Mouse (Mus musculus) c-Kit-negative CD71-positive TER-119-positive erythroid progenitor cells, embryonic 14.5 days (primary cell): ENCODE results near the gene Neurl1a.

Experiments
- DNase-seq: peaks from one replicate; pipeline ENCODE4 v3.0.0-alpha.2; 2013; ENCODE audit warnings: low read depth, low spot score

Neurl1a gene

DNA sequence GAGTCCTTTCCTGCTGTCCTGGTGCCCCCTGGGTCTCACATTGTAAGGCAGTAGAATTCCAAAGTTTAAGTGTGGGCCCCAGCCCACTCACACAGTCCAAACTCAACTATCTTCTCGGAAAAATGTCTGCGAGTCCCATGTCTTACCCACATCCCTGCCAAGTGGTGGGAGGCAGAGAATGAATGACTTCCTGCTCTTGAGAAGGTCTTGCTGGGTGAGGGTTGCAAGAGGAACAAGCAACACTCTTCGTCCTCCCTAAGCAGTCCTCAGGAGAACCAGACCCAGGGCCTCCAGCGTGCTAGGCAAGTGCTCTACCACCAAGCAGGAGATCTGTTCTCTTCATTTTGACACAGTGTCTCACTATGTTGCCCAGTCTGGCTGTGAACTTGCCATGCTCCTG is 63.6 kb downstream of the Neurl1a start:
- no peak for DNase-seq

DNA sequence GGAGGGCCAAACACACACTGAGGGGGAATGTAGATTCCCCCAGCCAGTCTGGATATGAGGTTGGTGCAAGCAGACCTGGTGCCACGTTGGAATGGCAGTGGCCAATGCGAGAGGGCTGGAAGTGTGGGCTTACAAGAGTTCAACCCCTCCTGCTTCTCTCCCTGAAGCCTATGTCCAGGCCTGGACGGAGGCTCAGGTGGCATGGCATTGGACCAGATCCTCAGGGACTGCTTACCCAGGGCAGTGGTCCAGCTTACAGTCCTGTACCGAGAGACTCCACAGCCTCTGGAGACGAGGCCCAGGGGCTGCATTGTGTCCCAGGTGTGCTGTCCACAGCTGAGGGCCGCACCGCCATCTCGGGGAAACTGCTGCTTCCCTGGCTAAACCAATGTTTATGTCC is 66.9 kb downstream of the Neurl1a start:
- DNase-seq, result no peak

DNA sequence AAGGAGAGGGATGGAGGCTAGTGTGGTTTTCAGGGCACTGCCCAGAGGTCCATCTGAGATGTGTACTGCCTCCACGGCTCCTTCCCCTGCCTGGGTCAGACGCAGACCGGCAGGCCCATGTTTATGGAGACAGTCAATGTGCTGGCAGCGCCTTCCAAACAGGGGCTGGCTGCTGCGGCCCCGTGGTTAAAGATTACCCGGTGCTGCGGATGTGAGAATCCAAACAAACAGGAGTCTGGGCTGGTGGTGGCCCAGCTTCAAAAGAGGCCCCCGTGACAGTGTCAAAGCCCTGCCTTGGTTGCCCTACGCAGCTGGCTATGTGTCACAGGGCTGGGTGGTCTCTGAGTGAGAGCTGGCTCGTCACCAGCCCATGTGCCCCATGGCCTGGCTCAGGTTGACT is 69.2 kb downstream of the Neurl1a start:
- no peak for DNase-seq

DNA sequence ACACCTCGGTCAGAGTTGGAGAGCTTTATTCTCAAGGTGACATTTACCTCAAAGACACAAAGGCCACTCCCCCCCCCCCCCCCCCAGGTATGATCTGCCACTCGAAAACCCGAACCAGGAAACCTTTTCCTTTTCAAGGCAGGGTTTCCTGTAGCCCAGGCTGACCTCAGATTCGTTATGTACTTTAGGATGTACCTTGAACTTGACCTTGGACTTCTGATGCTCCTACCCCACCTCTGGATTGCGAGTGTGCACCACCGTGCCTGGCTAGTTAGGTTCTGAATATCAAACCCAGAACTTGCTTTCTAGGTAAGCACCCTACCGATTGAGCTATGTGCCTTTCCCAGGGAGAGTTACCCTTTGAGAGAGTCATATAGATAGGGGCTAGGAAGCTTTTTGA is 69.7 kb downstream of the Neurl1a start:
- DNase-seq, result no peak

DNA sequence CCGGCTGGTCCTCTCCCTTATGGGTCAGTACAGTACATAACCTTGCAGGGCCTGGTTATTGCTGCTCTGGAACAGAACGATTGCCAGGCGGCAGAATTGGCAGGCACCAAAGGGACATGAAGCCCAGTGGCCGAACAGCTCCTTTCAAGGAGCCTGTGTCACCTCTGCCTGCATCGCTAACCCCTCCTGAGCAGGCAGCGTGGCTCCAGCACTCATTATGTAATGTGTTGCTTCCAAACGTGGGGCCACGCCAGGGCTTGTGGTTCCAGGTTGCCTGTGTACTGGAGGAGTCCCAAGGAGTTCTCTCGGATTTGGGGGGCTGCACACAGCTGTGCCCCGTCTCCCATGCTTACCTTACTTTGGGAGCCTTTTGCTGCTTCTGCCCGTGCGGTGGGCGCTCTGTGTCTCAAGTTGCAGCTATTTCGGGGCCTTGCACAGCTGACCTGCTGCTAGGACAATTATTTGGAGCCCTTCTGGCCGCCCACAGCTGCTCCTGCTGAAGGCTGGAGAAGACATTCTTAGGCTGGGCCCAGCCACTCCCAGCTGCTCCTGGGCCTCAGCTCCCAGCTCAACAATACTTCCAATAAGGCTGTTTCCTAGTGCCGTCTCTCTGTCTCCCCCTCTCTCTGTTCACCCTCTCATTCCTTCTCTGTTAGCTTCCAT is 70.4 kb downstream of the Neurl1a start:
- no peak for DNase-seq

DNA sequence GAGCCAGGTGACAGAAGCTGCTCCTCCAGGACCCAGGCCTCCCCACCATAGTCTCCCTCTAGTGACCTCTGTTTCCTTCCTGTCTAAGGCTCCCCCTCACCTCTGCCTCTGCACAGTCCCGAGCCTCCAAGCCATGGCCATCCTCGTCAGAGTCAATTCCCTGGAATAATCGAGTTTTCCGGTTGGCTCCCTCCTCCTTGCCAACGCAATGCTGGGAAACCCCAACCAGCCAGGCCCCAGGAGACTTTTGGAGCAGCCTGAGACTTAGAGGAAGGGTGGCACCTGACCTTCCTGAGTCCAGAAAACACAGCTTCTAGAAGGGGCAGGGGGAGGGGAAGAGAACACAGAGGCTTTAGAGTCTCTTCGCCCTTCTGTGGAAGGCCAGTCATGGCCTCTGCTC is 72.3 kb downstream of the Neurl1a start:
- DNase-seq, result no peak

DNA sequence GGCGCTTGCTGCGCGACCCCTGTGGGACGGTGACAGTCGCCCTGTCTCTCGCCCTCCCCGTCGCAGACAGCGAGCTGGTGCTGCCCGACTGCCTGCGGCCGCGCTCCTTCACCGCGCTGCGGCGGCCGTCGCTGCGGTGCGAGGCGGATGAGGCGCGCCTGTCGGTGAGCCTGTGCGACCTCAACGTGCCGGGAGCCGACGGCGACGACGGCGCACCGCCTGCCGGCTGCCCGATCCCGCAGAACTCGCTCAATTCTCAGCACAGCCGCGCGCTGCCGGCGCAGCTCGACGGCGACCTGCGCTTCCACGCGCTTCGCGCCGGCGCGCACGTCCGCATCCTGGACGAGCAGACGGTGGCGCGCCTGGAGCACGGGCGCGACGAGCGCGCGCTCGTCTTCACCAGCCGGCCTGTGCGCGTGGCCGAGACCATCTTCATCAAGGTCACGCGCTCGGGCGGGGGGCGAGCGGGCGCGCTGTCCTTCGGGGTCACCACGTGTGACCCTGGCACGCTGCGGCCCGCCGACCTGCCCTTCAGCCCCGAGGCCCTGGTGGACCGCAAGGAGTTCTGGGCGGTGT is 74.5 kb downstream of the Neurl1a start:
- no peak for DNase-seq

DNA sequence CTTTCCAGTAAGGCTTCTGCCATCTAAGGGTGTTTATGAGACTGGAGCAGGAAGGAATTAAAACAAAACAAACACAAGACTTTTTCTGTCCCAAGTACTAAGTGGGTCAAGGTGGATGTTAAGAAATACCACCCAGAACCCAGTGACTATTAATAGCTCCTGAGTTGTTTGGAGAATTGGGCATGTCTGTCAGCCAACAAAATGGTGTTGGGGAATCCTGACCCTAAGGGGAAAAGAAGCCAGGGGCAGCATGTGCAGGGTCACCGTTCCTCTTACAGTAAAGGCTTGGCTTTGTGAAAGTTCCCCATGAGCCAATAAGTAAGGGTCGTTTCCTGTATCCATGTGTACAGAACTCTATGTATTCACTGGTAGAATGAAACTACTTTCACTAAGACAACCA is 76.4 kb downstream of the Neurl1a start:
- no peak for DNase-seq

DNA sequence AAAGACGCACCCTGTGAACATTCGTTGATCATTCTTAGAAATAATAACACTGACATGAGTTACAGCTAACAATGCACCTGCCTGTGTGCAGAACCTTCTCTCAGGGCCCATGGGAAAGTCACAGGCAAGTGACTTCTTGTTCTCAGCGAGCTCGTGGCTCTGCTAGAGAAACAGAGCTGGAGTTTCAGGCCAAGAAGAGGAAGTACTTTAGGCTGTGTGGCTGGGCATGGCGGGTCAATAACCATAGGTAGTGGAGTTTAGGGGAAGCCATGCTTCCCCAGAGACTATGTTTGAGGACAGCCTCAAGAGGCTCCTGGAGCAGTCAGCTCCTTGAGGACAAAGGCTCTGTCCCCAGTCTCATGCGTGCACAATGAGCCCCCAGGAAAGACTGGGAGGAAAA is 77.3 kb downstream of the Neurl1a start:
- DNase-seq, result no peak

DNA sequence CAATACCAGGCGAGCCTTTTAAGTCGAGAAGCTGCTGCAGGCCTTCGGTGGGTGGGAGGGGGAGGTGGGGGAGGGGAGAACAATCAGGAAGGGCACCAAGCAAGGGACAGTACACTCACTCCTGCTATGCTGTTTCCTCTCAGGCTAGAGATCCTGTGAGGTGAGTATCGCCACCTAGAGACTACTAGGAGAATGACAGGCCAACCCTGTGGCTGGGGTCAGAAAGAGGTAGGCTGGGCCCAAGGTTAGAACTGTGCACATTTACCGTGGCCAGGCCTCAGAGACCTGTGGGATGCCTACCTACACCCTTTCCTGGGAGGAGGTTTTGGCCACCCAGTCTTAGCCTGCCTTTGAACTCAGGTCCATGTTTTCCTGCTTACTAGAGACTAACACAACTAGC is 81.0 kb downstream of the Neurl1a start:
- DNase-seq, result no peak

DNA sequence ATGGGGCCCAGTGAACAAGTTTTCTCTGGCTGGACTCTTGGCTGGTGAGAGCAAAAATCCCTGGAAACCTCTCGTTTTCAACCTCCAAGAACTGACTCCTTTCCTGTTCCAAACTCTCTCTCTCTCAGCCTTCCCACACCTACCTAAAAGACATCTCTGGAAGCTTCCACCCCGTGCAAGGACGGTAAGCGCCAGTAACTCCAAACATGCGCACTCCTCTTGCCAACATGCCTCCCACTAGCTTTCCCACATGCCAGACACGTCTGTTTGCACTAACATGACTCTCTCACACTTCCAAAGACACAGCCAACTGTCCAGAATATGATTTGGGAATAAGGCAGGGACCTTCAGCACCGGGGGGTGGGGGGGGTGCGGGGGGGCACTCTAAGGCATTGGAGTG is 82.6 kb downstream of the Neurl1a start:
- DNase-seq, result no peak

DNA sequence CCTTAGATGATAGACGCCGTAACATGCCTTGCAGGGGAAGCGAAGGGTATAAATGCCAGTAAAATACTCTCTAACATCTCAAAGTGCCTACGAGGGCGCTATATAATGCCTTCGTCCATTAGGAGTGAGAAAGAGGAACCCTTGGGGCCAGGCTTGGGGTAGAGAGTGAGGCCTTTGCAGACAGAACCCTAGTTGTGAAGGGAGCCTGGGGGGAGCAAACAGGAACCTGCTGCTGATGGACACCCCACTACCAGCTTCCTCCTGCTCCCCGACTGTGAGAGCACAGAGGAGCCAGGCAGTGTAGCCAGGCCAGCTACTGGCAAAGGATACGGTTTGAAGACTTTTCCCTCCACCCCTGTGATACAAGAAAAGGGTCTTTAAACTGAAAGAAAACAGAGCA is 85.0 kb downstream of the Neurl1a start:
- no peak for DNase-seq

DNA sequence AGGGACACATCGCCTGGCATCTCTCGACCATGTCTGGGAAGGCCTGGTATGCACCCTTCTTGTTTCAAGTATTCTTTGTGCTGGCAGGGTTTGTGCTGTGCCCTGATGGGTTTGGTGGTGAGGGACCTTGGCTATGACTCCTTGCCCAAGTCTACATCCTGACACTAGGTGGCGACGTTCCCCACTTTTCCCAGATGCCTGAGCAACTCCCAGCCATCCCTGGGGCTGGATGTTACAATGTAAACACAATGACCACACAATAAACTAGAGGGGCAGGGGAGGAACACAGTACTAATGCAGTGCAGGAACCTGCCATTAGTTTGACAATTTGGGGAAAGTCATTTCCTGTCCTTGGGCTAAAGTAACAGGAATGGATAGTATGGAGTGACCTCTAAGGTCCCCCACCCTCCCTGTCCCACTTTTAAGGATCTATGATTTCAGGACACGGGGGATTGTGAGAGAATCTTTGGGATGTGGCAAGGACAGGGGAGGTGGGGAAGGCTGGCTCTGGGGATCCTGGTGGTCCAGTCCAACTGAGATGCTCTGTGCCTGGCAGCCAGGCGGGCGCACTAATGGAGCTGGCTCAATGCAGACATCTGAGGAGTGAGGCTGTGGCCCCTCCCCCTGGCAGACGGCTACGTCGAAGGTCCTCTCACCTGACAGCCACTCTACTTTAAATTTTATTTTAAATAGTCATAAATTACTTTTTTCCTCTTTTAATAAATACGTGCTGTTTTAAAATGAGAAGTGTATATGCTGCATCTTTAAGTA is 85.9 kb downstream of the Neurl1a start:
- DNase-seq, result no peak

DNA sequence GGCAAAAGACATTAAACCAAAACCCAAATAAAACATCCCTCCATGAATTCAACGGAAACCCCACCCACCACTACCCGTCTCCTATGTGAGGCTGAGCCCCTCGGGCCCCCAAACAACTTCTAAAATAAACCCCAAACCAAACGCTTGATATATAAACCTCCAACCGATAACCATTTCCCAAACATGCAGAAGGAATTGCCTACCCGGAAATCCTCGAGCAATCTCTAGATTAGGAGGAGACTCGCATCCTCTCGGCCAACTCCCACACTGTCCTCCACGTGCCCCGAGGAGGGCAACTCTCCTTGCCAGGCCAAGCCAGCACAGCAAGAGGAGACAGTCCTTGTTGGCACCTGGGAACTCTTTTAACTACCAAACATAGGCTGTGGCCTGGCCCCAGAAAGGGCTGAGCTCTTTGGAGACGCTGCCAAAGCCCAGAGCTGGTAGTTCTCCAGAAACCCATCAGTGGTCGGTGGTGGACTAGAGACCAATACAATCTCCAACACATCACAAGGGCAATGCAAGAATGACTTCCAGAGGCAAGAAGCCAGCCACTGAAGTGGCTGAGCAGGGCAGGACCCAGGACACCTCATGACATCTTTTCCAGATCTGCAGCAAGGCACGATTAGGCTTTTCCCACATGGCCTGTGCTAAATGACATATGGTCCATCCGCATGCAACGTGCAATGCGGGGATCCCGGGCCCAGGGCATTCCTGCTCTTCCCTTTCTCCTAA is 87.6 kb downstream of the Neurl1a start:
- no peak for DNase-seq

DNA sequence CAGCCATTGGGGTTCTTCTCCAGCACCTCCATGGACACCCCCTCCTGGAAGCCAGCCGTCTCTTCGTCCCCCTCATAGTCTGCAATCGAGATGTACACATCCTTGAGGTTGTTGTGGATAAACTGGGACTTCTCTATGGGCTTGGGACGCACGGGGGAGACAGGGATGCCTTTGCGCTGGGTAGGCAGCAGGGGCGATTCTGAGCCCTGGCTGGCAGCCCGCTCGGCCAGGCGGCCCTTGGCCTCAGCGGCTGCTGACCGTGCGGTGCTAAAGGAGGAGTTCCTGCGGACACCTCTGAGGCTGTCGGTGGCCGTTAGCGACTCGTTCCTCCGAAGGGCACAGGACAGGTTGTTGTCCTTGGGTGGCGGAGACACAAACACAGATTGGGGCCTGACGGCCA is 88.4 kb downstream of the Neurl1a start:
- DNase-seq, result no peak

DNA sequence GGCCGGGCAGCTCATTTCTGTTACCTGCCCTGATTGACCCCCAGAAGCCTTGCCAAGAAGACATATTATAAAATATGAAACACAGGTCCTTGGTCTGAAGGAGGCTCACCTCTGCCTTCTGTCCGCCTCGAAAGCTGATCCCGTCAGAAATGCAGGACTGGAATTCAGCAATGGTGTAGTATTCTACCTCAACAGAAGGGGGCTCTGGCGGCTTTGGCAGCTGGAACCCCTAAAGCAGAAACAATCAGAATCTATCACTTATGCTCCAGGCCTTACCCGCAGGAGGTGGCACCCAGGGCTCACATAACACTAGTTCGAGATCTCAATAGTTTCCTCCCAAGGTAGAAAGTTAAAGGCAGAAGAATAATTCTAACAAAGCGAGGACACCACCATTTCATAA is 91.1 kb downstream of the Neurl1a start:
- DNase-seq, result no peak

DNA sequence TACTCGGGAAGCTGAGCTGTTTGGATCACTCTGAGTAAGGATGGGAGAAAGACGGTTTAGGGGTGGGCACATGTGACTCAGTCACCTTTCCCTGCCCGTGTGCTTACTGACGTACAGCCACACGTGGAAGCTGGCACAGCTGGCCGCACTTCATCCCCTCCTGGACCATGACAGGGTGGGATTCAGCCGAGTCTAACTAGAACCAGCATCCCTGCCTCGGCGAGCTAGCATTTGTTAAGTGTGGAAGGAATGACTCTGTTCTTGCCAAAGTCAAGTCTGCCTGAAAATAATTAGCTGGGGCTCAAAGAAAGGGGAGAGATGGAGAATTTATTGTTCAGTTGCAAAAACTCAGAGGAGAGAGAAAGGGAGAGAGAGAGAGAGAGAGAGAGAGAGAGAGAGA is 91.9 kb downstream of the Neurl1a start:
- no peak for DNase-seq

DNA sequence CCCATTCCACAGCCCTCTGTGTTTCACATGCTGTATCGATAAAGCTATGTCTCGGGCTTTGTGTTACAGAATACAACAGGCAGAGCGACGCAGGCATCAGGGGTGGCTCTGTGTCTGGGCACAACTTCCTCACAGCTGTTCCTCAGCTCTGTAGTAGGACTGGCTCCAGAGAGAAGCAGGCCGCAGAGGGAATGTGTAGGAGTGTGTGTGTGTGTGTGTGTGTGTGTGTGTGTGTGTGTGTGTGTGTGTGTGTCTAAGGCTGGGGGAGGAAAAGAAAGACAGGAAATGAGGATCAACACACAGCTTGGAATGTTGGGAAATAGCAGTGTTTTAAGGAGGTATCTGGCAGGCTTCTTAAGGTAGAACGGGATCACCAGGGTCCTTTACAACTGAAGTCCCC is 98.1 kb downstream of the Neurl1a start:
- DNase-seq, result no peak

DNA sequence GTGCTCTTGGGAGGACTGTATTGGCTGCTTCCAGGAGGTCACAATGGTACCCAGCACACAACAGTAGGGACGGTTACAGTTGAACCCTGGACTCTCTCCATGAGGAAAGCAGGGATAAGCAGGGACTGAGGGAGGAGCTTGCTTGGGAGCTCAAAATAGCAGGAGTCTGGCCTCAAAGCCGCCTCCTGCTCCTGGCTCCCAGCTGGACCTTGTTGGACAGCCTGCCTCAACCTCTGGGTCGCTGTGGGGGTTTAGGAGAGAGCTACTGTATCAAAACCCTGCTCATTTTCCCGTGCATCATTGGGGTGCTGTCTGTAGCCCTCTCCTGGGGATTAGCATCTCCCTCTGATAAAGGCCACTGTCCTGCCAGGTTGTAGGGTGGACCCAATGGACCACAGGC is 100.8 kb downstream of the Neurl1a start:
- no peak for DNase-seq

DNA sequence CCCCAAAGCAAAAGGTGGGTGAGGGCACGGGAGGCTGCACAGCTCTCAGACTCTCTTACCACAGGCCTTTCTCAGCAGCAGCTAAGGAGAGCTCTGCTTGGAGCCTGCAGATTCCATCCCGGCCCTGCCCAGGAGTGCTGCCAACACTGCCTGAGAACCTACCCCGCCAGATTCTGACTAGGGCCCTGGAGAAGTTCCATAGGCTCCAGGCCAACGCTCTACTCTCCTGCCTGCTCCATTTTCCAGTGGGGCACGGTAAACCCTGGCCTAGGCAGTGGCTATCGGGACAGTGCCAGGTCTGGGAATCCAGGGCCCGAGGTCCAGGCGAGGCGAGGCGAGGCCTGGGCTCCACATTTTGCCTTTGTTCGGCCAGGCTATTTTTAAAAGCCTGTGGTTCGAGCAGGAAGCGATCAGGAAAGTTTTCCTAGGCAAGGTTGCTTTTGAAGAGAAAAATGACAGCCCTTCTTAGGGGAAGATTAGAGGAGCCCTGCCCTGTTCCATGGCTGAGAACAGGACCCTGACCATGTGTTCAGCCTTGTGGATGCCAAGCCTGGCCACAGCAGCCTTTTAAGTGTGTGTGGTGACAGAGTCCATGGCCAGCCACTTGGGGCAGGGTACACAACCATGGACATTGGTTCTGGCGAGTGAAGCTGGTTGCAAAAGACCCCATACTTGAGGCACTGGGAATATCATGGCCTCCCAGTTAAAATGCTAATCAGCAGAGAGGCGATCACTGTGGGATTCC is 101.3 kb downstream of the Neurl1a start:
- DNase-seq, result no peak

DNA sequence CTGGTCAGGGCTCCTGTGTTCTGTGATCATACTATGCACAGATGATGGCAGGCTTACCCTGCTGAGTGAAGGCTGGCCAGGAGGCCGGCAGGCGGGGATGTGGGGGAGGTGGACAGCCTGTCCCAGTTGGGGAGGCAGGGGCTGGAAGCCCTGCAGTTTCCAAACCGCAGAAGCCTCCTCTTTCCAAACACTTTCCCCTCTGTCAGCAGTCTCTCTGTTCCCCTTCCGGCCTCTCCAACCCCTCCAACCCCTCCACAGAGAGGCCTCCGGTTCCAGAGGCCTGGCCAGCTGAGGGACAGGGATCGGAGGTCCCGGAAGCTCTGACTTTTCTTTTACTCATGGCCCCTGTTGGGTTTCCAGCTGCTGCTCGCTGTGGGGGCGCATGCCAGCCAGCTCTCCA is 102.3 kb downstream of the Neurl1a start:
- DNase-seq, result no peak

DNA sequence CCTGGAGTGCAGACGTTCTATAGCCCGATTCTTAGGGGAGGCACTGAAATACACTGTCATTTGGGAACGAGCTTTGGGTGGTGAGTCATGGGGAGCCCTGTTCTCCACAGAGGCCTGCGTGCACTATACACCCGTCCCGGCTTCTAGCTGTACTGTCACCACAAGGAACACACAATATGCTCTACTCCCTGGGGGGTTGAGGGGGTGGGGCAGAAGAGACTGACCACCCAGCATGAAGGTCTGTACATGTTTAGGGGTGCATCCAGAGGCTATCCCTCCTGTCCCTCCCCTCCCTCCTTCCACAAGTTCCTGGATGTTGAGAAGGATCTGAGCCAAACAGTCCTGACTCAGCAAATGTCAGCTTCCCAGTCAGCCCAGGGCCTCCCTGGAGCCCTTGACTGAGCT is 103.4 kb downstream of the Neurl1a start:
- no peak for DNase-seq
